Mouse (Mus musculus): ENCODE measurements around the gene Tmem151a.

- TF ChIP-seq POLR2A (IDR thresholded peaks at IDR 0.05; ENCODE audit: low read depth, low read length), result peak; percentile 32; the same call in 1 of the 2 replicates
- TF ChIP-seq CTCF (IDR thresholded peaks at IDR 0.05; ENCODE audit: extremely low read depth, insufficient read length, insufficient replicate concordance, low read depth, low read length), result peak; percentile 81
These were observed 32.4 kb upstream of the Tmem151a start for GRCm38 (mm10) chr19:5117494-5118383.

Measured in small intestine, adult 2 months (tissue).